In genomic region chr2:113584068-113584467, GRCm38 (mm10) we compare ENCODE assay signal across 28 mouse cellular contexts.
DNase-seq lines count a peak whose midpoint lies in the region; ATAC-seq lines count a peak whose summit lies in the region.
"Had no signal": no experiment of that assay in that cellular context is flagged by ENCODE, and none has a peak within 500 bp of the region (broad histone marks: within the 10 kb centered on the region; RNA-seq: fewer than 3 reads in every experiment).

No protein-coding gene starts in this region.

- no peaks in the 10 kb centered on the region for H3K9me3 ChIP-seq in embryonic facial prominence, embryonic 12.5 days
- H3K9me3 ChIP-seq in embryonic facial prominence, embryonic 10.5 days = no peaks in the 10 kb centered on the region
- peaks cover 25% of the 10 kb centered on the region for H3K9me3 ChIP-seq in megakaryocyte, embryonic 14.5 days
- H3K9me3 ChIP-seq in stomach, embryonic 15.5 days = no peaks in the 10 kb centered on the region
- H3K9me3 ChIP-seq in forebrain, embryonic 16.5 days (ENCODE audit: control insufficient read depth, low read length) = no peaks in the 10 kb centered on the region
- H3K9me3 ChIP-seq: heart, embryonic 15.5 days; kidney, embryonic 15.5 days; liver, embryonic 13.5 days; midbrain, embryonic 10.5 days; midbrain, embryonic 15.5 days; neural tube, embryonic 15.5 days had no signal

- H3K36me3 ChIP-seq in embryonic facial prominence, embryonic 12.5 days = no peaks in the 10 kb centered on the region
- no peaks in the 10 kb centered on the region for H3K36me3 ChIP-seq in embryonic facial prominence, embryonic 10.5 days (replicated peaks)
- H3K36me3 ChIP-seq in megakaryocyte, embryonic 14.5 days (replicated peaks; ENCODE audit: low read length) = no peaks in the 10 kb centered on the region
- no peaks in the 10 kb centered on the region for H3K36me3 ChIP-seq in stomach, embryonic 15.5 days
- H3K36me3 ChIP-seq in forebrain, embryonic 16.5 days (ENCODE audit: control insufficient read depth, insufficient read depth) = no peaks in the 10 kb centered on the region
- H3K36me3 ChIP-seq: heart, embryonic 15.5 days; kidney, embryonic 15.5 days; liver, embryonic 13.5 days; midbrain, embryonic 10.5 days; midbrain, embryonic 15.5 days; neural tube, embryonic 15.5 days had no signal

- H3K9ac ChIP-seq in embryonic facial prominence, embryonic 12.5 days = no peak overlapping the region
- H3K9ac ChIP-seq in stomach, embryonic 15.5 days = no peak overlapping the region
- no peak overlapping the region for H3K9ac ChIP-seq in forebrain, embryonic 16.5 days (replicated peaks; ENCODE audit: low read depth, low read length)
- H3K9ac ChIP-seq: forebrain, postnatal 0 days; heart, embryonic 15.5 days; kidney, embryonic 15.5 days; liver, embryonic 13.5 days; midbrain, embryonic 15.5 days; neural tube, embryonic 15.5 days had no signal

- no peak for DNase-seq in embryonic facial prominence, embryonic 10.5 days (ENCODE audit: low spot score)
- no peak for DNase-seq in thymus, postnatal 10 days (ENCODE audit: low spot score in 2 of 2)
- no peak for DNase-seq in adrenal gland, postnatal 36 days
- DNase-seq: adrenal gland, adult 2 months; cerebellum, adult 8-10 months; cerebellum, postnatal 25 days; forebrain, postnatal 0 days; kidney, adult 18-20 months; kidney, postnatal 25 days; liver, embryonic 13.5 days; lung, adult 2 months; right cerebral cortex, postnatal 25 days; thymus, postnatal 25 days had no signal

- ATAC-seq in embryonic facial prominence, embryonic 12.5 days (ENCODE audit: insufficient number of reproducible peaks, insufficient read depth, low FRiP score, low TSS enrichment) = 0 out of 2 replicates have a peak, but pooled peaks have one; percentile 56
- no peak for ATAC-seq in megakaryocyte, adult 5-6 weeks (ENCODE audit: poor library complexity, severe bottlenecking)
- peak; percentile 72; the same call in 1 of the 2 replicates for ATAC-seq in stomach, embryonic 15.5 days (ENCODE audit: insufficient read depth, low FRiP score, low read depth)
- ATAC-seq in forebrain, embryonic 16.5 days = no peak
- ATAC-seq: activated CD4-positive, CD25-positive, alpha-beta regulatory T cell, adult 4 months; forebrain, postnatal 0 days; hindbrain, embryonic 16.5 days; midbrain, embryonic 15.5 days had no signal

- no peaks in the 10 kb centered on the region for H3K4me1 ChIP-seq in embryonic facial prominence, embryonic 12.5 days
- H3K4me1 ChIP-seq in embryonic facial prominence, embryonic 10.5 days = peaks cover 4% of the 10 kb centered on the region; the same call in 1 of the 2 replicates
- no peaks in the 10 kb centered on the region for H3K4me1 ChIP-seq in megakaryocyte, embryonic 14.5 days
- no peaks in the 10 kb centered on the region for H3K4me1 ChIP-seq in stomach, embryonic 15.5 days
- H3K4me1 ChIP-seq in forebrain, embryonic 16.5 days (replicated peaks; ENCODE audit: control insufficient read depth, insufficient read depth, low read length) = no peaks in the 10 kb centered on the region
- H3K4me1 ChIP-seq: heart, embryonic 15.5 days; kidney, embryonic 15.5 days; liver, embryonic 13.5 days; midbrain, embryonic 10.5 days; midbrain, embryonic 15.5 days; neural tube, embryonic 15.5 days had no signal

- no peaks in the 10 kb centered on the region for H3K27me3 ChIP-seq in embryonic facial prominence, embryonic 12.5 days
- H3K27me3 ChIP-seq in embryonic facial prominence, embryonic 10.5 days (replicated peaks; ENCODE audit: low read depth, poor library complexity, severe bottlenecking) = no peaks in the 10 kb centered on the region
- no peaks in the 10 kb centered on the region for H3K27me3 ChIP-seq in megakaryocyte, embryonic 14.5 days (replicated peaks)
- H3K27me3 ChIP-seq in stomach, embryonic 15.5 days (replicated peaks) = no peaks in the 10 kb centered on the region
- no peaks in the 10 kb centered on the region for H3K27me3 ChIP-seq in forebrain, embryonic 16.5 days (replicated peaks; ENCODE audit: control insufficient read depth, insufficient read depth, low read length)
- H3K27me3 ChIP-seq: heart, embryonic 15.5 days; kidney, embryonic 15.5 days; liver, embryonic 13.5 days; midbrain, embryonic 15.5 days; neural tube, embryonic 15.5 days had no signal

- 70% methylated on average over 8 of the region's 8 CpGs for WGBS in embryonic facial prominence, embryonic 12.5 days
- 89% methylated on average over 8 of the region's 8 CpGs for WGBS in embryonic facial prominence, embryonic 10.5 days
- 44% methylated on average over 8 of the region's 8 CpGs for WGBS in stomach, embryonic 15.5 days
- WGBS in forebrain, embryonic 16.5 days = 93% methylated on average over 8 of the region's 8 CpGs

- H3K4me3 ChIP-seq in embryonic facial prominence, embryonic 12.5 days = no peak overlapping the region
- no peak overlapping the region for H3K4me3 ChIP-seq in embryonic facial prominence, embryonic 10.5 days
- H3K4me3 ChIP-seq in megakaryocyte, embryonic 14.5 days (replicated peaks) = peak overlapping the region; percentile 40
- H3K4me3 ChIP-seq in stomach, embryonic 15.5 days (replicated peaks) = no peak overlapping the region
- H3K4me3 ChIP-seq in forebrain, embryonic 16.5 days (replicated peaks; ENCODE audit: low read length) = no peak overlapping the region
- H3K4me3 ChIP-seq: erythroblast, embryonic 14.5 days; heart, embryonic 15.5 days; kidney, embryonic 15.5 days; left cerebral cortex, adult 2 months; liver, embryonic 13.5 days; midbrain, embryonic 10.5 days; midbrain, embryonic 15.5 days; neural tube, embryonic 15.5 days had no signal

- no peak overlapping the region for H3K4me2 ChIP-seq in embryonic facial prominence, embryonic 12.5 days (replicated peaks)
- H3K4me2 ChIP-seq in stomach, embryonic 15.5 days = no peak overlapping the region
- H3K4me2 ChIP-seq in forebrain, embryonic 16.5 days (ENCODE audit: low read length) = no peak overlapping the region
- H3K4me2 ChIP-seq: heart, embryonic 15.5 days; kidney, embryonic 15.5 days; liver, embryonic 13.5 days; midbrain, embryonic 15.5 days; neural tube, embryonic 15.5 days had no signal

- H3K27ac ChIP-seq in embryonic facial prominence, embryonic 12.5 days = no peak overlapping the region
- H3K27ac ChIP-seq in embryonic facial prominence, embryonic 10.5 days (replicated peaks) = no peak overlapping the region
- H3K27ac ChIP-seq in stomach, embryonic 15.5 days = no peak overlapping the region
- H3K27ac ChIP-seq in forebrain, embryonic 16.5 days (ENCODE audit: low read length) = no peak overlapping the region
- H3K27ac ChIP-seq: heart, embryonic 15.5 days; kidney, embryonic 15.5 days; left cerebral cortex, adult 2 months; liver, embryonic 13.5 days; macrophage; midbrain, embryonic 10.5 days; midbrain, embryonic 15.5 days; neural tube, embryonic 15.5 days had no signal

Comparison
In these comparisons a context has a peak if more than half of its experiments do, and no peak if none do; other contexts are left out.
1. ATAC-seq: peak in embryonic facial prominence, embryonic 12.5 days (single experiment) and stomach, embryonic 15.5 days (single experiment); none in megakaryocyte, adult 5-6 weeks (single experiment) and forebrain, embryonic 16.5 days (single experiment).